Mouse (Mus musculus) forebrain, embryonic 16.5 days (tissue): ENCODE results near the gene Srpk3. TPM values are rescaled to one million over a fixed set of nuclear protein-coding genes. Genes with fewer than 3 reads are reported as not detected.

Experiments
- polyA plus RNA-seq: library from polyadenylated mRNA; unstranded; fragments of >200 nt; fragmentation: Nextera tagmentation; extraction: Ambion mirVana; gene quantifications from 2 replicates; pipeline ENCODE4 v1.2.1, GENCODE M21; 2015

The Srpk3 gene
- polyA plus RNA-seq, 1 experiment from 2014 or later: 1.9 TPM

Other genes starting within 250 kb of the Srpk3 start
- 0.26 and 0.37 TPM in 2 replicates for gene Dusp9, start 135.0 kb upstream of the Srpk3 start, polyA plus RNA-seq
- 105 and 143 TPM in 2 replicates for gene Pnck, start 114.3 kb upstream of the Srpk3 start, polyA plus RNA-seq
- 6.4 and 7.5 TPM in 2 replicates for gene Slc6a8, start 101.3 kb upstream of the Srpk3 start, polyA plus RNA-seq
- 109 and 111 TPM in 2 replicates for gene Bcap31, start 58.2 kb upstream of the Srpk3 start, polyA plus RNA-seq
- gene Abcd1, start 57.8 kb upstream of the Srpk3 start, polyA plus RNA-seq: 11.3 and 12.3 TPM in 2 replicates
- gene Plxnb3, start 17.3 kb upstream of the Srpk3 start, polyA plus RNA-seq: 0.19 and 0.22 TPM in 2 replicates
- gene Idh3g, start 12.5 kb downstream of the Srpk3 start, polyA plus RNA-seq: 232 and 240 TPM in 2 replicates
- gene Ssr4, start 12.6 kb downstream of the Srpk3 start, polyA plus RNA-seq: 132 and 134 TPM in 2 replicates
- 3.5 and 4.2 TPM in 2 replicates for gene Pdzd4, start 50.6 kb downstream of the Srpk3 start, polyA plus RNA-seq
- 0.16 and 0.24 TPM in 2 replicates for gene Avpr2, start 117.7 kb downstream of the Srpk3 start, polyA plus RNA-seq
- gene L1cam, start 121.7 kb downstream of the Srpk3 start, polyA plus RNA-seq: 82.6 and 110 TPM in 2 replicates
- gene Arhgap4, start 147.5 kb downstream of the Srpk3 start, polyA plus RNA-seq: 2.8 and 3.1 TPM in 2 replicates
- 101 and 103 TPM in 2 replicates for gene Naa10, start 147.5 kb downstream of the Srpk3 start, polyA plus RNA-seq
- 6.7 and 10.3 TPM in 2 replicates for gene Renbp, start 156.4 kb downstream of the Srpk3 start, polyA plus RNA-seq
- gene Hcfc1, start 192.0 kb downstream of the Srpk3 start, polyA plus RNA-seq: 53.8 and 57.0 TPM in 2 replicates
- 39.8 and 40.8 TPM in 2 replicates for gene Irak1, start 249.5 kb downstream of the Srpk3 start, polyA plus RNA-seq